Mouse (Mus musculus) right cerebral cortex, postnatal 36 days (tissue): ENCODE measurements at regions not wholly inside any gene's neighbourhood (a gene's known extent, or its start where the extent isn't known, plus 50 kb on each side); places are given as distances from the start of the nearest gene placed in this dataset.

Source experiments
- DNase-seq, 2 experiments: peaks; one replicate each; pipeline ENCODE4 v3.0.0; 2022; ENCODE audit warnings: low spot score in 2 of 2, mixed read lengths in 1 of 2

GRCm38 (mm10) chr3:50887002-50887401, 337.2 kb upstream of the Noct start:
- DNase-seq, result no peak

GRCm38 (mm10) chr3:50888571-50889210, 335.6 kb upstream of the Noct start:
- no peak for DNase-seq

- no peak for DNase-seq
Measured at GRCm38 (mm10) chr3:50890537-50890936, 333.7 kb upstream of the Noct start.

GRCm38 (mm10) chr3:50898179-50898578, 326.1 kb upstream of the Noct start:
- DNase-seq, result no peak

- DNase-seq, result no peak
Measured at GRCm38 (mm10) chr3:50899830-50900350, 324.4 kb upstream of the Noct start.

- no peak for DNase-seq
Measured at GRCm38 (mm10) chr3:50900566-50900965, 323.7 kb upstream of the Noct start.

GRCm38 (mm10) chr3:50901321-50901720, 322.9 kb upstream of the Noct start:
- DNase-seq, result no peak

GRCm38 (mm10) chr3:50902933-50903332, 321.3 kb upstream of the Noct start:
- DNase-seq, result peak in 1 of 2 experiments; percentile 66

GRCm38 (mm10) chr3:50904716-50905116, 319.5 kb upstream of the Noct start:
- DNase-seq, result no peak

- no peak for DNase-seq
Measured at GRCm38 (mm10) chr3:50905274-50905992, 318.8 kb upstream of the Noct start.

- DNase-seq, result peak; percentile 85 to 89
Measured at GRCm38 (mm10) chr3:50905993-50906831, 318.0 kb upstream of the Noct start.

- DNase-seq, result no peak
Measured at GRCm38 (mm10) chr3:50912980-50913518, 311.2 kb upstream of the Noct start.

- no peak for DNase-seq
Measured at GRCm38 (mm10) chr3:50914866-50915365, 309.3 kb upstream of the Noct start.

GRCm38 (mm10) chr3:50916305-50916854, 307.9 kb upstream of the Noct start:
- DNase-seq, result no peak

- DNase-seq, result no peak
Measured at GRCm38 (mm10) chr3:50922347-50922746, 301.9 kb upstream of the Noct start.

GRCm38 (mm10) chr3:50922832-50923231, 301.4 kb upstream of the Noct start:
- DNase-seq, result no peak

GRCm38 (mm10) chr3:50923327-50923726, 300.9 kb upstream of the Noct start:
- no peak for DNase-seq

GRCm38 (mm10) chr3:50927318-50927717, 296.9 kb upstream of the Noct start:
- DNase-seq, result no peak

GRCm38 (mm10) chr3:50929013-50929412, 295.2 kb upstream of the Noct start:
- DNase-seq, result no peak

GRCm38 (mm10) chr3:50932397-50933089, 291.7 kb upstream of the Noct start:
- DNase-seq, result no peak

GRCm38 (mm10) chr3:50933090-50933443, 291.2 kb upstream of the Noct start:
- no peak for DNase-seq
